Mouse (Mus musculus) bone marrow macrophage, adult 2 months (primary cell): Measurements from ENCODE around the gene Alx1.

ENCODE experiments used
- CTCF ChIP-seq: IDR thresholded peaks from 2 replicates; pipeline ENCODE4 v1.5.1; 2012; ENCODE audit warnings: low read depth, mild to moderate bottlenecking, low read length, moderate library complexity
- POLR2A ChIP-seq: IDR thresholded peaks from 2 replicates; pipeline ENCODE4 v1.6.1; 2012; ENCODE audit warnings: mild to moderate bottlenecking, low read depth, low read length, borderline replicate concordance

- TF ChIP-seq POLR2A = no peak
- no peak for TF ChIP-seq CTCF
Measured at GRCm38 (mm10) chr10:102999584-102999983, 30.4 kb downstream of the Alx1 start.
